Mouse (Mus musculus) heart, adult 2 months (tissue): Measurements from ENCODE around the gene Ushbp1.

ENCODE experiments used
- CTCF ChIP-seq: fragments of 200-600 bp; IDR thresholded peaks from 2 replicates; pipeline ENCODE4 v1.8.1; 2022; ENCODE audit warnings: antibody characterized with exemption, mild to moderate bottlenecking, moderate library complexity
- EP300 ChIP-seq: fragments of 200-500 bp; IDR thresholded peaks from 2 replicates; pipeline ENCODE4 v1.6.1; 2011; ENCODE audit warnings: low read depth, low read length, control low read depth; ENCODE audit not compliant: insufficient read depth
- POLR2A ChIP-seq: fragments of 200-500 bp; IDR thresholded peaks from 2 replicates; pipeline ENCODE4 v1.6.1; 2011; ENCODE audit warnings: mild to moderate bottlenecking, low read depth, low read length, control low read depth; ENCODE audit not compliant: insufficient read depth

DNA sequence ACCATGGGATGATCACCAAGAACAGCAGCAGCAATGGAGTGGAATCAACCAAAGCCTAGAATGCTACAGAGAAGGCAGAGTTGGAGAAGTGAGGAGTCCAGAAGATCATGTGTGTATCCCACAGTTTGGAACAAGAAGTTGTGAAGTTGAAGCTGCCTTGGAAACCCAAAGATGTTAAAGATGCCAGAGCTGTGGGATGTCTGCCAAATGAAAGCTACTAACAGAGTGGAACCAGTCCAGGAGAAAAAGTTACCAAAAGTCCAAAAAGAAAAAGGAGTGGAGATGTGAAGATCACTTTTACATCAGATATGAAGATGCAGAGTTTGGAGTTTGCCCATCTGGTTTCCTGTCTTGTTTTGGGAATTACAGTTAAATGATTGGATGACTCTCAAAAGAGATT lies 26.5 kb upstream of the Ushbp1 start:
- no peak for TF ChIP-seq EP300
- no peak for TF ChIP-seq CTCF
- TF ChIP-seq POLR2A = no peak
